Mouse (Mus musculus): Measurements from ENCODE around the gene Intu. TPM values are rescaled to one million over a fixed set of nuclear protein-coding genes. Genes with fewer than 3 reads are reported as not detected.

Gene Intu
- polyA plus RNA-seq, 1 experiment from 2014 or later, result 1.0 TPM

DNA sequence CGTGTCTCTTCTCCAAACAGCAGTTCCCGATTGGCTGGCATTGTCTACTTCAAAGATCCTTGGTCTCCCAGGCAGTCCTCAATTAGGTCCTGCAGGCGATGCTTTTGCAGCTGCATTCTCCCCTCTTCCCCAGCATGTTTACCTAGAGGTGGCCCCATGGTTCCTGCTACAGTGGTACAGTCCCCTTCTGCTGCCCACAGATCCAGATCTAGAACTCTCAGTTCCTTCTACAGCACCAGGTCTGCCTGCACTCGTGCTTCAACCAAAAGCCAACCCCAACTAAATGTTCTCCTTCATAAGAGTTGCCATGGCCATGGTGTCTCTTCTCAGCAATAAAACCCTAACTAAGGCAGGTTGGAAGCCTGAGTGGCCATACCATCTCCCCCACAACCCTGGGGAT lies 15.5 kb downstream of the Intu start:
- 85% methylated on average over 4 of the region's 4 CpGs for WGBS (ENCODE audit: missing documents)

DNA sequence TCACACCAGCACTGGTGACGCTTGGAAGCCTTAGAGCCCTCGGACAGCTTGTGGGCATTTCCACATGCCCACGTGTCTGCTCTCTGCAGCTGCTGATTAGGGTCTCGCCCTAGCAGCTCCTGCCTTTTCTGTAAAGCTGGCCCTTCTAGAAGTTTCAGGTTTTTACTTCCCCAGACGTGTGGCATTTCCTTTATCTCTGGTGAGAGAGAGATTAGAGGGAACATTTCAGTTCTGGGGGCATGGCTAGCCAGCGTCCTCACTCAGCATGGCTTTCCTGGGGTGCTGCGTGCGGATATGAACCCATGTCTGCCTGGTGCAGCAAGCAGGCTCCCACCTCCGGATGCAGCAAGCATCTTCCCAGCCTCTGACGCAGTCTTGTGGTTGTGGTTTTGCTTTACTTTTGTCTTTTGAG lies 121.9 kb downstream of the Intu start:
- WGBS (ENCODE audit: missing documents), result 53% methylated on average over 10 of the region's 10 CpGs
- Histone ChIP-seq H3K79me2 (ENCODE audit: inconsistent target) (no peaks in the 10 kb centered on the region), H3K27ac (no peak overlapping the region), H3K4me3 (ENCODE audit: inconsistent target) (no peak overlapping the region), H3K36me3 (ENCODE audit: inconsistent target) (no peaks in the 10 kb centered on the region)

More for the DNA sequence above, 15.5 kb downstream of the Intu start:
- Histone ChIP-seq H3K4me3 (ENCODE audit: inconsistent target) (no peak overlapping the region), H3K79me2 (ENCODE audit: inconsistent target) (no peaks in the 10 kb centered on the region), H3K36me3 (ENCODE audit: inconsistent target) (no peaks in the 10 kb centered on the region), H3K27ac (no peak overlapping the region)

DNA sequence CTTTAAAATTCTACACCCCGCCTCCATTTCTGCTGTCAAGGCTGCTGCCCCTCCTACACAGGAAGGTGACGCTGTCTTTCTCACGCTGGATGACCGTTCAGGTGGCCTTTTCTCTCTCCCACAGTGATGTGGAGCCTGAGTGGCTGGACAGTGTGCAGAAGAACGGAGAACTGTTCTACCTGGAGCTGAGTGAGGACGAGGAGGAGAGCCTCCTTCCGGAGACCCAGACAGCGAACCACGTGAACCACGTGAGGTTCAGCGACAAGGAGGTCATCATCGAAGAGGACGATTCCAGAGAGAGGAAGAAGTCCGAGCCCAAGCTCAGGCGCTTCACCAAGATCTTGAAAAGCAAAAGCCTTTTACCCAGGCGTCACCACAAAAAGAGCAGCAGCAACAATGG lies 122.5 kb downstream of the Intu start:
- Histone ChIP-seq H3K79me2 (ENCODE audit: inconsistent target) (no peaks in the 10 kb centered on the region), H3K36me3 (ENCODE audit: inconsistent target) (no peaks in the 10 kb centered on the region), H3K27ac (no peak overlapping the region), H3K4me3 (ENCODE audit: inconsistent target) (no peak overlapping the region)
- WGBS (ENCODE audit: missing documents), result 94% methylated on average over 15 of the region's 16 CpGs

DNA sequence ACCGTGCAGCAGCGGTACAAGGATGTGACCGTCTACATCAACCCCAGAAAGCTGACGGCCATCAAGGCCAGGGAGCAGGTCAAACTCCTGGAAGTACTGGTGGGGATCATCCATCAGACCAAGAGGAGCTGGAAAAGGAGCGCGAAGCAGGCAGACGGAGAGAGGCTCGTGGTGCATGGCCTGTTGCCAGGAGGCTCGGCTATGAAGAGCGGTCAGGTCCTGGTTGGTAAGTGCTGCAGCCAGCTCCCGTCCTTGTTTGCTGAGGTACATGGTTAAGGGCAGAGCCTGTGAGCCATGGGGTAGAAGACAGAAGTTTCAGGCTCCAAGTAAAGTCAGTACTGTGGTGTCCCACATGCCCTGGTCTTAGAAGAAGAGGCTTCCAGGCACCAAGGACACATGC lies 122.9 kb downstream of the Intu start:
- H3K4me3 ChIP-seq (ENCODE audit: inconsistent target), result no peak overlapping the region
- H3K36me3 ChIP-seq (ENCODE audit: inconsistent target), result no peaks in the 10 kb centered on the region
- H3K27ac ChIP-seq, result no peak overlapping the region
- WGBS (ENCODE audit: missing documents), result 92% methylated on average over 11 of the region's 11 CpGs
- H3K79me2 ChIP-seq (ENCODE audit: inconsistent target), result no peaks in the 10 kb centered on the region

DNA sequence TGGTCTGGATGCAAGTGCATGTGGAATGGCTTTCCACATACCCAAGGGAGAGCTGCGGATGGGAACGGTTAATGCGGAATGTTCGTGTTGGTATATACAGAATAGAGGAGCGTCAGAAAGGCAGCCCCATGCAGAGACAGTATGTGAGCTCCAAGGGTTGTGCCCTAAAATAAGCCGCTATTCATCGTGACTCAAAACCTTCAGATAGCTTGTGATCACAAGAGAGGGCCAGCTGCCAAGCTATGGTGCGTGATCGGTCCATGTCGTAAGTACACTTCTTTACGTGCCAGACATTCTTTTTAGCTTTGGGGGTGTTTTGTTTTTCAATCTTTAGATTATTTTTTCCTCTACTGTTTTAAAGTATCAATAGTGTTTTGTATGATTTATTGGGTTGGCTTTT lies 124.5 kb downstream of the Intu start:
- H3K36me3 ChIP-seq (ENCODE audit: inconsistent target), result no peaks in the 10 kb centered on the region
- no peak overlapping the region for H3K27ac ChIP-seq
- H3K4me3 ChIP-seq (ENCODE audit: inconsistent target), result no peak overlapping the region
- H3K79me2 ChIP-seq (ENCODE audit: inconsistent target), result no peaks in the 10 kb centered on the region
- WGBS (ENCODE audit: missing documents), result 95% methylated on average over 11 of the region's 11 CpGs

DNA sequence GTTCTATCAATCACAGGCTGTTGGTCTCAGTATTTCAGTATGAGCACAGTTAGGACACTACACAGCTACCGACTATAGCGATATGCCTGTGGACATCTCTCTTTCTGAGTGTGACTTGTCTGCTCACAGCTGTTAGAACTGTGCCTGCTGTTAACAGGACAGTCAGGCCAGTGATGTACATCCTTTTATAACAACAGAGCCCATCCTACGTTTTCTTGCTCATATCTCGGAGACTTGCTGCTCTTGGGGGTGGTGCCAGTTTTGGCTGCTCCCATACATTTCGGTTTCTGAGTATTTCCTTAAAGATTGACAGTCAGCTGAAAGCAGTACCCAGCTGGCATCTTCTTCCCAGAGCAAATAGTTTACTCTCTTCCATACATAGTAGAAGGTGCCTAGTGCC lies 125.3 kb downstream of the Intu start:
- 98% methylated on average over 5 of the region's 5 CpGs for WGBS (ENCODE audit: missing documents)
- H3K27ac ChIP-seq, result no peak overlapping the region
- no peak overlapping the region for H3K4me3 ChIP-seq (ENCODE audit: inconsistent target)
- no peaks in the 10 kb centered on the region for H3K36me3 ChIP-seq (ENCODE audit: inconsistent target)
- no peaks in the 10 kb centered on the region for H3K79me2 ChIP-seq (ENCODE audit: inconsistent target)

DNA sequence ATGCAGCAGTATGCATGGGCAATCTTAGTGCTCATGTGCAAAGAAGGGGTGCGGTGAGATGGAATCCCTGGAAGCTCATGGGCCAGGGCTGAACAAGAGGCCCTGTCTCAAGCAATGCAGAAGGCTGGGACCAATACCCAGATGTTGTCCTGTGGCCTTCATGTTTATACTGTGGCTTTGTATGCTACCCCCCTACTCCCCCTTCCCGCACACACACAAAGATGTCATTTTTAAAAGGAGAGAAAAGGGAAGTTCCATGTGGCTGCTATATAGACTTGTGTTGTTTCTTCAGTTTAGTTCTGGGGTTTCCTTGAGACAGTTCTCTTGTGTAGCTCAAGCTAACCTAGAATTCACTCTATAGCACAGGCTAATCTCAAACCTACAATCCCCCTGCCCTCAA lies 129.1 kb downstream of the Intu start:
- H3K4me3 ChIP-seq (ENCODE audit: inconsistent target), result no peak overlapping the region
- WGBS (ENCODE audit: missing documents), result 60% methylated on average over 2 of the region's 2 CpGs
- H3K27ac ChIP-seq, result no peak overlapping the region
- H3K79me2 ChIP-seq (ENCODE audit: inconsistent target), result no peaks in the 10 kb centered on the region
- H3K36me3 ChIP-seq (ENCODE audit: inconsistent target), result no peaks in the 10 kb centered on the region

DNA sequence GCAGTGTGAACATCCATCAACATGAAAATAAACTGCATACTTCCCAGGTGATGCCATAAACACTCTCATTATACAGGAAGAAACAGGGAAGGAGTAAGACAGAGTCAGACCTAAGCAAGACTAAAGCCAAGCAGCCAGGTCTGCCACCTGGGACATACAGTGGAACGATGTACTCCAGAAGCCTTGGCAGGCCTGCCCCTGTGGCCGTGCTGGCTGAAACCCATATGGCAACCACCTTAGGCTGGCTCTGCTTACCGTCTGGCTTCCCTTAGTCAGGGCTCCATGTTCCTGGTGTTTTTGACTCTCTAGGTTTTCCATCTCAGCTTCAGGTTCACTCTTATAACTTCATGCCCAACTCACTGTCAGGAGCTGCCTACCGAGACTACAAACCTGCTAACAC lies 135.0 kb downstream of the Intu start:
- Histone ChIP-seq H3K4me3 (ENCODE audit: inconsistent target) (no peak overlapping the region), H3K79me2 (ENCODE audit: inconsistent target) (no peaks in the 10 kb centered on the region), H3K27ac (no peak overlapping the region), H3K36me3 (ENCODE audit: inconsistent target) (no peaks in the 10 kb centered on the region)
- 98% methylated on average over 4 of the region's 4 CpGs for WGBS (ENCODE audit: missing documents)

DNA sequence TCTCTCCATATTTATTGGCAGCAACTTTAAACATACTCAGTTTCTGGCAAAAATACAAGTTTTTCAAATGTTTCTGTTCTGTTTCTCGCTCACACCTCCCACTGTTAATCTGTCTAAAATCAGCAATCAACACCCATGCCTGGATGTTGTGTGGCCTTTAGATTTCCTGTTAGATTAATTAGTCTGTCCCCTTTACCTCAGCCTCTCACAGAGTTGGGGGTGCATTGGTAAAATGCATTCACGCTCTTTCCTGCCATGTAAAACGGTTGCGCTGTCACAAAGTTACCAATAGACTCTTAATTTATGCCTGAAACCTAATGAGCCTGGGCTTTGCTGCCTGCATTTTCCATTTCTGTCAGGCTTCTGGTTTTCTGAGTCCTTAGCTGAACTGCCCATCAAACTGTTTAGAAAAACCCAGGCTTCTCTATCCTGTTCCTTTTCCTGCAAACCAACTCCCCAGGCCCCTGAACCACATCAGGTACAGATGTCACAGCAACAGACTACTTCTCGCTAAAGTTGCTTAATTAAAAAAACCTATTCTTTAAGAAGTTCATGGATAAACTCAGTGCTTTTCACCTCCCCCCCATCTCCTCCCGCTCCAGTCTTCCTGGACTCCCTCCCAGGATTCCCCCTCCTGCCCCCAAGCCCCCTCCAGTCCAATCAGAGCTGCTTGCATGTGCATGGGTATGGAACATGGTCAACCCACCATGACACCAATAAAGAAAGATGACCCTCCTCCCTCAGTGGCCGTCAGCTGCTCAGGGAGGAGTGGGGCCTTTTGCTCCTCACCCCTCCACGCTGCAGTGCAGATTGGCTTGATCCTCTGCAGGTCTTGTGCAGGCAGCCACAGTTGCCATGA lies 136.0 kb downstream of the Intu start:
- Histone ChIP-seq H3K36me3 (ENCODE audit: inconsistent target) (no peaks in the 10 kb centered on the region), H3K27ac (no peak overlapping the region)
- WGBS (ENCODE audit: missing documents), result 71% methylated on average over 8 of the region's 8 CpGs

DNA sequence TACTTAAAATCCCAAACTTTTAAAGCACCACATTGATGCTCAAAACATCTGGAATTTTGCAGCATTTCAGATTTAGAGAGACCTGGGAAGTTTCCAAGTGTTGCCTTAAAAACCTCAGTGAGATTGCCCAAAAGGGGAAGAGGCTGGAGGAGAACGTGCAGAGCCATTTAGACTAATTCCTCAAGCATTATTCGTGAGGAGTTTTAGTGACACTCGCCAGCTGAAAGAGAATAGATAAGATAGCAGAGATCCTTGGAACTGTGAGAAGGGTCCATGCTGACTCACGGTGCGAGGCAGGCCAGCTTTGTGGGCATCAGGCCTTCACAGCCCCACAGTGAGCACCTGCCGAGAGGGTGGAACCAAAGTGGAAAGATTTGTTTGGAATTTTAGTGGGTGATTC lies 137.8 kb downstream of the Intu start:
- Histone ChIP-seq H3K27ac (no peak overlapping the region), H3K4me3 (ENCODE audit: inconsistent target) (no peak overlapping the region), H3K79me2 (ENCODE audit: inconsistent target) (no peaks in the 10 kb centered on the region), H3K36me3 (ENCODE audit: inconsistent target) (no peaks in the 10 kb centered on the region)
- WGBS (ENCODE audit: missing documents), result 72% methylated on average over 6 of the region's 6 CpGs

More for the DNA sequence above, 136.0 kb downstream of the Intu start:
- Histone ChIP-seq H3K4me3 (ENCODE audit: inconsistent target) (no peak overlapping the region), H3K79me2 (ENCODE audit: inconsistent target) (no peaks in the 10 kb centered on the region)

DNA sequence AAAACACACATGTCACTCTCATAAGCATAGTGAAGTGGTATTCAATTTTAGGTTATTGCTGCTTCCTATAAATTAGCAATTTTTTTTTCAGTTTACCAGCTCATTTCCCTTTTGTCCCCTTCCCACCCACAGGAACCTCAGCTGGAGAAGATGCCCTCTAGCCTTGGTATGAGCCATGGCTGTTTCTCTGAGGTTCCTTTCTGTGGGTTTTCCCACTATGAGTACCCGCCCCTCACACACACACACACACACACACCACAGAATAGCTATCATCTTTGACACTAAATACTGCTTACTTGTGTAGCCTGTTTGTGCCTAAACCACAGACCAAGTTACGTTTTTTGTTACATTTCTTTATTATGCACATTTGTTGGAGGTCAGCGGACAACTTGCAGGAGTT lies 138.3 kb downstream of the Intu start:
- no peaks in the 10 kb centered on the region for H3K79me2 ChIP-seq (ENCODE audit: inconsistent target)
- no peak overlapping the region for H3K27ac ChIP-seq
- H3K4me3 ChIP-seq (ENCODE audit: inconsistent target), result no peak overlapping the region
- 78% methylated on average over 3 of the region's 3 CpGs for WGBS (ENCODE audit: missing documents)
- H3K36me3 ChIP-seq (ENCODE audit: inconsistent target), result no peaks in the 10 kb centered on the region

DNA sequence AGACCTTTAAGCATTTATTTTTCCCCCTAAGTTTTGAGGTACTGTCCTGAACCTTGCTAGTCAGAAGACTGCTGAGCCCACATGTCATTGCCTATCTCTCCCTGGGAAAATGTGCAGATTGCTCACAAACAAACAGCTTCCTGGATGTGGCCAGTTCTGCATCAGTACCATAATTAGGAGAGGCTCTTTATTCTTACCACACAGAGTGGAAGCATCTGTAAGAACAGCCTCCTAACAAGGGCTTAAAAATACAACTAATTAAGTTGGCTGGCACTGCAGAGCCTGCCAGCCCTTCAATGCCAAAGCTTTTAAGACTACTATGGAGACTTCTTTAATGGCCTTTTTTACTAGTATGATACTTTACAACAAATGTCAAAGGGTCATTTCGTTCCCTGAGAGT lies 142.4 kb downstream of the Intu start:
- H3K27ac ChIP-seq, result no peak overlapping the region
- H3K79me2 ChIP-seq (ENCODE audit: inconsistent target), result no peaks in the 10 kb centered on the region
- no peaks in the 10 kb centered on the region for H3K36me3 ChIP-seq (ENCODE audit: inconsistent target)
- 92% methylated on average over 1 of the region's 1 CpGs for WGBS (ENCODE audit: missing documents)
- H3K4me3 ChIP-seq (ENCODE audit: inconsistent target), result no peak overlapping the region

DNA sequence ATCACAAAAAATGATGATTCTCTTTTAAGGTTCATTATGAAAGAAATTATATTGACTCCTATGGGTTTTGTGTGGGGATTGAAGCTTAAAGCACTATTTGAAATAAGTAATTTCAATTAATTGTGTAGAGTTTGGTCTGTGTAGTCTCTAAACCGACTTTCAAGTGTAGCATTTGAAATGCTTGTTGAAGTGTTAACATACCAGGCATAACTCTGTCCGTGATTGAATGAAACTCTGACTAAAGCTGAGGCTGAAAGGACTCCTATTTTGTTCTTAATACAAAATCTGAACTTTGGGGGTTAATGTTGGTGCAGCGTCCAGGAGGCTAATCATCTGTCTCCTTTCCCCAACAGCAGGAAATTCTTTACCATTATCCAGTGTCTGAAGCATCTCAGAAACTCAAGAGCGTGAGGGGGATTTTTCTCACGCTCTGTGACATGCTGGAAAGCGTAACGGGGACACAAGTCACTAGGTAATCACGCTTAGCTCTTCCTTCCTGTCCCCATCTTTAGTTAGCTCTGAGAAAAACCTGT lies 143.9 kb downstream of the Intu start:
- 96% methylated on average over 8 of the region's 8 CpGs for WGBS (ENCODE audit: missing documents)
- no peaks in the 10 kb centered on the region for H3K36me3 ChIP-seq (ENCODE audit: inconsistent target)
- no peak overlapping the region for H3K27ac ChIP-seq
- H3K79me2 ChIP-seq (ENCODE audit: inconsistent target), result no peaks in the 10 kb centered on the region
- H3K4me3 ChIP-seq (ENCODE audit: inconsistent target), result no peak overlapping the region

DNA sequence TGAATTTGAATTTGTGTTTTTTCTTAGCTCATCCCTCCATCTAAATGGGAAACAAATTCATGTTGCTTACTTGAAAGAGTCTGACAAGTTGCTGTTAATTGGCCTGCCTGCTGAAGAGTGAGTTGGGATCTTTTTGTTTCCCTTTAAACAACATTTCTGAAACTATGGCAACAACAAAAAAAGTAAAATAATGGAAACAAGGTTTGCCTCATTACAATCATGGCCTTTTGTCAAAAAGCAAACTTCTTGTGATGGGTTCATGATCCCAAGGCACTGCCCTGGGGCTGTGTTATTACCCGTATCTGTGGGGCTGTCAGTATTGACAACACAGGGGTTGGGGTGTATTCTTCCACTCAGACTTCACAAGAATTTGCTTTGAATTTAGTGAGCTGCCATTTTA lies 147.8 kb downstream of the Intu start:
- Histone ChIP-seq H3K4me3 (ENCODE audit: inconsistent target) (no peak overlapping the region), H3K27ac (no peak overlapping the region), H3K36me3 (ENCODE audit: inconsistent target) (no peaks in the 10 kb centered on the region), H3K79me2 (ENCODE audit: inconsistent target) (no peaks in the 10 kb centered on the region)
- WGBS (ENCODE audit: missing documents), result 95% methylated on average over 1 of the region's 1 CpGs

DNA sequence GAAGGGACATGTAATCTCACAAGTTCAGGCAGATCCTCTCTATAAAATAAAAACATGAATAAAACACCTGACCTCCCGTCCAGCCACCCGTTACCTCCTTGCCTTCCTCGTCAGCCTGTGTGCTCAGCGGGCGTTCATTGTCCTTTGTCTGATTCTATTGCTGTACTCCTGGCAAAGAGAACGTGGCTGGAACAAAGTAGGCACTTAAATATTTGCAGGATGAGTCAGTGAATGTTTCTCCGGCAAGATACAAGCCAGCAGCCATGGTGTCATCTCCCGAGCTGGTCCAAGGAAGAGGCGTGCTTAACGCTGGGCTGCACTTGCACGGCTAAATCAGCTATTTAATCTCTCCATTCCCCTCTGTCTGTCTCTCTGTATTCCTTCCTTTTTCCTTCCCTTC lies 151.3 kb downstream of the Intu start:
- no peak overlapping the region for H3K27ac ChIP-seq

More for the DNA sequence above, 151.3 kb downstream of the Intu start:
- no peak overlapping the region for H3K4me3 ChIP-seq (ENCODE audit: inconsistent target)
- 93% methylated on average over 11 of the region's 11 CpGs for whole genome bisulfite sequencing (ENCODE audit: missing documents)
- H3K79me2 ChIP-seq (ENCODE audit: inconsistent target), result no peaks in the 10 kb centered on the region
- H3K36me3 ChIP-seq (ENCODE audit: inconsistent target), result no peaks in the 10 kb centered on the region

Measured in macrophage (primary cell).